ENCODE assay signal across 28 mouse cellular contexts in the genomic region with DNA sequence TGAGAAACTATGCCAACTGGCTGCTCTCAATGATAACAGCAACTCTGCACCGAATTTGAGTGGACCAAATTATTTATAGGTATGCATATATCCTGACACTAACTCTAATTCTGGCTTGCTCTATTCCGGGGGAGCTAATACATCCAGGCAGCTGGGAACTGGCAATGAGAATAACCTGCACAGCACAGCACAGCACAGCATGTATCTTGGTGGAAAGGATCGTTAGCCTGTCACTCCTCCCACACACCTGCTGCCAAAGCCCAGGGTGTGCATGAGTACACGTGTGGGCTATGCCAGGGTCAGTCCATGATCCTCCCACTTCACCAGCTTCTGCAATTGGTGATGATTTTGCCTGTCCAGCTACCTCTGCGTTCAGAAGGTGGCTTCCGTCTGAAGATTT. TPM values are rescaled to one million over a fixed set of nuclear protein-coding genes. Genes with fewer than 3 reads are reported as not detected.
DNase-seq lines count a peak whose midpoint lies in the region; ATAC-seq lines count a peak whose summit lies in the region.
"Had no signal": no experiment of that assay in that cellular context is flagged by ENCODE, and none has a peak within 500 bp of the region (broad histone marks: within the 10 kb centered on the region; RNA-seq: fewer than 3 reads in every experiment).

No protein-coding gene starts in this region.

- 77% methylated on average over 6 of the region's 6 CpGs for WGBS in neural tube, embryonic 15.5 days

- no peak for ATAC-seq in cerebellum, adult (ENCODE audit: insufficient number of reproducible peaks, low FRiP score, low TSS enrichment)
- no peak for ATAC-seq in neural tube, embryonic 15.5 days (ENCODE audit: low FRiP score)
- ATAC-seq: forebrain, embryonic 16.5 days; hindbrain, embryonic 16.5 days; intestine, embryonic 16.5 days had no signal

- no peak overlapping the region for H3K27ac ChIP-seq in neural tube, embryonic 15.5 days (replicated peaks)
- H3K27ac ChIP-seq: embryonic facial prominence, embryonic 13.5 days; heart, adult 2 months; heart, embryonic 15.5 days; kidney, embryonic 15.5 days; limb, embryonic 12.5 days; liver, embryonic 13.5 days; midbrain, embryonic 10.5 days had no signal

- H3K4me1 ChIP-seq in neural tube, embryonic 15.5 days: no peaks in the 10 kb centered on the region
- H3K4me1 ChIP-seq: embryonic facial prominence, embryonic 13.5 days; heart, embryonic 15.5 days; kidney, embryonic 15.5 days; limb, embryonic 12.5 days; liver, embryonic 13.5 days; midbrain, embryonic 10.5 days had no signal

- no peaks in the 10 kb centered on the region for H3K9me3 ChIP-seq in neural tube, embryonic 15.5 days (replicated peaks)
- H3K9me3 ChIP-seq: embryonic facial prominence, embryonic 13.5 days; G1E; heart, embryonic 15.5 days; kidney, embryonic 15.5 days; limb, embryonic 12.5 days; liver, embryonic 13.5 days; midbrain, embryonic 10.5 days had no signal

- no peaks in the 10 kb centered on the region for H3K27me3 ChIP-seq in neural tube, embryonic 15.5 days (replicated peaks)
- H3K27me3 ChIP-seq: embryonic facial prominence, embryonic 13.5 days; heart, embryonic 15.5 days; kidney, embryonic 15.5 days; liver, embryonic 13.5 days had no signal

- no peak overlapping the region for H3K4me3 ChIP-seq in neural tube, embryonic 15.5 days (replicated peaks)
- H3K4me3 ChIP-seq: embryonic facial prominence, embryonic 13.5 days; heart, adult 2 months; heart, embryonic 15.5 days; kidney, embryonic 15.5 days; limb, embryonic 12.5 days; liver, embryonic 13.5 days; midbrain, embryonic 10.5 days had no signal

- H3K9ac ChIP-seq in neural tube, embryonic 15.5 days (replicated peaks): no peak overlapping the region
- H3K9ac ChIP-seq: embryonic facial prominence, embryonic 13.5 days; heart, embryonic 15.5 days; kidney, embryonic 15.5 days; limb, embryonic 12.5 days; liver, embryonic 13.5 days; lung, embryonic 14.5 days had no signal

- no peak overlapping the region for H3K4me2 ChIP-seq in neural tube, embryonic 15.5 days
- H3K4me2 ChIP-seq: embryonic facial prominence, embryonic 13.5 days; heart, embryonic 15.5 days; kidney, embryonic 15.5 days; limb, embryonic 12.5 days; liver, embryonic 13.5 days; lung, embryonic 14.5 days had no signal

- no peaks in the 10 kb centered on the region for H3K36me3 ChIP-seq in neural tube, embryonic 15.5 days
- H3K36me3 ChIP-seq: embryonic facial prominence, embryonic 13.5 days; G1E; heart, embryonic 15.5 days; kidney, embryonic 15.5 days; limb, embryonic 12.5 days; liver, embryonic 13.5 days; midbrain, embryonic 10.5 days had no signal

- DNase-seq in cerebellum, postnatal 25 days: peak; percentile 14 to 25
- DNase-seq in right cerebral cortex, adult 2 months (ENCODE audit: low spot score in 2 of 2): peak; percentile 50 to 66
- DNase-seq in right cerebral cortex, postnatal 14 days: no peak
- DNase-seq in left cerebral cortex, adult 9 months (ENCODE audit: low spot score in 2 of 2): peak; percentile 53 to 69
- no peak for DNase-seq in c-Kit-positive CD71-positive TER-119-positive erythroid progenitor cells, embryonic 14.5 days (ENCODE audit: low spot score)
- DNase-seq in adrenal gland, postnatal 4 days (ENCODE audit: low spot score in 2 of 2): no peak
- DNase-seq: adrenal gland, postnatal 14 days; cerebellum, adult 8-10 months; gastrocnemius, postnatal 14 days; heart, adult 2 months; heart, postnatal 4 days; kidney, postnatal 4 days; liver, embryonic 13.5 days; lung, embryonic 14.5 days; lung, postnatal 4 days; spleen, adult 18-20 months had no signal

RNA-seq across cellular contexts. Expression of a gene that starts 8.0 kb away (rescaled TPM):
- polyA plus RNA-seq in neural tube, embryonic 15.5 days (2015; fragmentation: Nextera tagmentation; extraction: Ambion mirVana): 24.6 and 28.8 TPM in 2 replicates
- total RNA-seq in adrenal gland, postnatal 4 days (2021): 1 to 10 TPM; 1.7 to 1.8 TPM
- total RNA-seq: gastrocnemius, postnatal 14 days; heart, adult 2 months; heart, postnatal 4 days had no signal
- polyA plus RNA-seq: G1E; liver, embryonic 13.5 days; lung, embryonic 14.5 days had no signal

RNA-seq across cellular contexts. Expression of a gene that starts 10.7 kb away (rescaled TPM):
- polyA plus RNA-seq in neural tube, embryonic 15.5 days (2015; fragmentation: Nextera tagmentation; extraction: Ambion mirVana): not detected in 2 replicates
- not detected for total RNA-seq in adrenal gland, postnatal 4 days (2021)
- total RNA-seq: adrenal gland, postnatal 14 days; gastrocnemius, postnatal 14 days; heart, adult 2 months; heart, postnatal 4 days; midbrain, postnatal 0 days had no signal
- polyA plus RNA-seq: G1E; heart, adult 2 months; heart, embryonic 15.5 days; hindbrain, embryonic 16.5 days; intestine, embryonic 16.5 days; kidney, embryonic 15.5 days; liver, embryonic 13.5 days; lung, embryonic 14.5 days; midbrain, embryonic 10.5 days had no signal

RNA-seq across cellular contexts. Expression of a gene that starts 36.0 kb away (rescaled TPM):
- 0.29 and 0.52 TPM in 2 replicates for polyA plus RNA-seq in neural tube, embryonic 15.5 days (2015; fragmentation: Nextera tagmentation; extraction: Ambion mirVana)
- total RNA-seq in adrenal gland, postnatal 4 days (2021): not detected
- total RNA-seq: adrenal gland, postnatal 14 days; gastrocnemius, postnatal 14 days; heart, adult 2 months; heart, postnatal 4 days; midbrain, postnatal 0 days had no signal
- polyA plus RNA-seq: G1E; heart, adult 2 months; heart, embryonic 15.5 days; intestine, embryonic 16.5 days; kidney, embryonic 15.5 days; limb, embryonic 12.5 days; liver, embryonic 13.5 days; lung, embryonic 14.5 days; midbrain, embryonic 10.5 days had no signal

Comparison
In these comparisons a context has a peak if more than half of its experiments do, and no peak if none do; other contexts are left out.
1. DNase-seq: peak in cerebellum, postnatal 25 days (2 of 2), right cerebral cortex, adult 2 months (2 of 2) and left cerebral cortex, adult 9 months (2 of 2); none in right cerebral cortex, postnatal 14 days (single experiment), c-Kit-positive CD71-positive TER-119-positive erythroid progenitor cells, embryonic 14.5 days (single experiment) and adrenal gland, postnatal 4 days (0 of 2).